Mouse (Mus musculus): ENCODE results near the gene Paxbp1. TPM values are rescaled to one million over a fixed set of nuclear protein-coding genes. Genes with fewer than 3 reads are reported as not detected.
A peak's percentile ranks its signal among the peaks of the same experiment; 100 is the strongest.

The Paxbp1 gene
- polyA plus RNA-seq, 1 experiment from 2014 or later = 79.2 TPM

DNA sequence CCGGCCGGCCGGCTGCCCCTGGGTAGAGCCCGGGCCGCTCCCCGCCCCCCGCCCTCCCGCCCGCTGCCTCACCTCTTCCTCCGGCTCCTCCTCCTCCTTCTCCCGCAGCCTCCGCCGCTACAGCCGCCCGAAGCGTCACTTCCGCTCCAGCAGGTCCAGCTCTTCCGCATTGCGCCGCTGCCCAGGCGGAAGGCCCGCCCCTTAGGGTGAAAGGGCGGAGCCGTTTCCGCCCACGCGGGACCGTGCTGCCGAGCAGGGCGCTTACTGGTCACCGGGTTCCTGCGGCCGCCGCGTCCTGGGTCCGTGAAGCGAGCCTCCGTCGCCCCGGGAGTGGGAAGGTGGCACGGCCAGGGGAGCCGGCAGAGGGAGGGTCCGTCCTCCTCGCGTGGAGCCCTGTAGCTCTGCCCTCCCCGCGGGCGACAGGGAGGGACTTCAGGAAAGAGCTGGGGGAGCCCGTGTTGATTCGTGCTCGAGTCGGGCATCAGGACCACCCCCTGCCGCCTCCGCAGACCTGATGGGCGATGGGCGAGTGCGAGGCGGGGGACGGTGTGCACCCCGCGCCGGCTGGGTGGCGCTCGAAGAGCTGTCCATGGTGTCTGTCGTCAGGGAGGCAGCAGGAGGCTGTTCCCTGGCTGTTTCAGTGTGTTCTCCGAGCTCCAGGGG lies 33.2 kb downstream of the Paxbp1 start, which contains the start of gene Synj1:
Synj1 (minus strand) TSS at position 288 of the 663 bp plus-strand sequence.
- under 1% methylated on average over 66 of the region's 66 CpGs for WGBS
- peaks cover 15% of the 10 kb centered on the region for H3K4me1 ChIP-seq
- H3K27ac ChIP-seq (replicated peaks) = peak within 1 kb of the TSS; percentile 89
- H3K27me3 ChIP-seq (replicated peaks; ENCODE audit: low read depth, poor library complexity, severe bottlenecking) = no peaks in the 10 kb centered on the region
- no peaks in the 10 kb centered on the region for H3K9me3 ChIP-seq
- peaks cover 31% of the 10 kb centered on the region for H3K36me3 ChIP-seq (replicated peaks)
- peak within 1 kb of the TSS; percentile 96 for H3K4me3 ChIP-seq
- peak; percentile 94 for DNase-seq (ENCODE audit: low spot score)

GRCm38 (mm10) chr16:91010581-91011020 lies 33.7 kb downstream of the Paxbp1 start:
- Histone ChIP-seq H3K4me1 (peaks cover 15% of the 10 kb centered on the region), H3K36me3 (replicated peaks) (peaks cover 25% of the 10 kb centered on the region), H3K4me3 (peak overlapping the region; percentile 96), H3K27ac (replicated peaks) (peak overlapping the region; percentile 89), H3K27me3 (replicated peaks; ENCODE audit: low read depth, poor library complexity, severe bottlenecking) (no peaks in the 10 kb centered on the region), H3K9me3 (no peaks in the 10 kb centered on the region)
- under 1% methylated on average over 40 of the region's 42 CpGs for WGBS
- no peak for DNase-seq (ENCODE audit: low spot score)

- peaks cover 19% of the 10 kb centered on the region for H3K36me3 ChIP-seq (replicated peaks)
Measured at GRCm38 (mm10) chr16:91009942-91010529, 34.3 kb downstream of the Paxbp1 start.

DNA sequence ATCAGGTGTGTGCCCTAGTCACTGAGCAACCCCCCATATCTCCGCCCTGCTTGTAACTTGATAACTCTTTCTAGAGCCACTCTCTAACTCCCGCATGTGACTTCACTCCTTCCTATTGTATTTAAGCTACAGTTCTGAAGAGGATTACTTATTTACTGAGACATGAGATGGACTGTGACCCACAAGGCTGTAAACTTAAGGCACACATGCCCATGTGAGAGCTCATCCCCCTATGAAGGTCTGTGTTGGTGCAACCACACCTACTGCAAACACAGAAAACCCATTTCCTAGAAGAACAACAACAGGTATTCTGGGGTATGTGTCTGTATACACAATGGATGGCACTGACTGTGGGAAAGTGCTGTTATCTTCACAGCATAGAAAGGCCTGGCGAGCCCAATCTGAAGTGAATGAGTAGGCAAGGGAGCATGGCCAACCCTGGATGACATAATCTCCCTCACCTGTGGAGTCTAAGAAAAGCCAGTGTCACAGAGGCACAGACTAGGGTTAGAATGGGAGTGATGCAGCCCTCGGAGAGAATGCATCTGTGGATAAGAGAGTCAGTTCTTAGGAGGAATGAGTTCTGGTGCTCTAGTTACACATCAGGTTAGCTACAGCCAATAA lies 39.3 kb downstream of the Paxbp1 start:
- DNase-seq (ENCODE audit: low spot score) = no peak

More at GRCm38 (mm10) chr16:91009942-91010529, 34.3 kb downstream of the Paxbp1 start:
- peaks cover 15% of the 10 kb centered on the region for H3K4me1 ChIP-seq
- H3K4me3 ChIP-seq = peak overlapping the region; percentile 96
- WGBS = 1% methylated on average over 19 of the region's 19 CpGs
- H3K9me3 ChIP-seq = no peaks in the 10 kb centered on the region
- DNase-seq (ENCODE audit: low spot score) = no peak
- H3K27ac ChIP-seq (replicated peaks) = peak overlapping the region; percentile 89
- no peaks in the 10 kb centered on the region for H3K27me3 ChIP-seq (replicated peaks; ENCODE audit: low read depth, poor library complexity, severe bottlenecking)

GRCm38 (mm10) chr16:91001098-91001497 lies 43.2 kb downstream of the Paxbp1 start:
- 88% methylated on average over 2 of the region's 2 CpGs for WGBS
- H3K27me3 ChIP-seq (replicated peaks; ENCODE audit: low read depth, poor library complexity, severe bottlenecking) = no peaks in the 10 kb centered on the region
- H3K4me3 ChIP-seq = no peak overlapping the region

More for the DNA sequence above, 39.3 kb downstream of the Paxbp1 start:
- Histone ChIP-seq H3K4me1 (peaks cover 6% of the 10 kb centered on the region), H3K4me3 (no peak overlapping the region), H3K27ac (replicated peaks) (no peak overlapping the region), H3K36me3 (replicated peaks) (0 out of 2 replicates have a peak, but pooled peaks cover 5% of the 10 kb centered on the region), H3K27me3 (replicated peaks; ENCODE audit: low read depth, poor library complexity, severe bottlenecking) (no peaks in the 10 kb centered on the region), H3K9me3 (no peaks in the 10 kb centered on the region)
- 86% methylated on average over 4 of the region's 4 CpGs for WGBS

GRCm38 (mm10) chr16:90999827-91000226 lies 44.5 kb downstream of the Paxbp1 start:
- no peak for DNase-seq (ENCODE audit: low spot score)
- Histone ChIP-seq H3K4me3 (no peak overlapping the region), H3K36me3 (replicated peaks) (0 out of 2 replicates have a peak, but pooled peaks cover 5% of the 10 kb centered on the region), H3K9me3 (no peaks in the 10 kb centered on the region), H3K27me3 (replicated peaks; ENCODE audit: low read depth, poor library complexity, severe bottlenecking) (no peaks in the 10 kb centered on the region), H3K27ac (replicated peaks) (no peak overlapping the region), H3K4me1 (peaks cover 5% of the 10 kb centered on the region; the same call in 1 of the 2 replicates)
- WGBS = 80% methylated on average over 4 of the region's 4 CpGs

More at GRCm38 (mm10) chr16:91001098-91001497, 43.2 kb downstream of the Paxbp1 start:
- Histone ChIP-seq H3K4me1 (no peaks in the 10 kb centered on the region), H3K36me3 (replicated peaks) (0 out of 2 replicates have a peak, but pooled peaks cover 5% of the 10 kb centered on the region), H3K27ac (replicated peaks) (no peak overlapping the region), H3K9me3 (no peaks in the 10 kb centered on the region)
- no peak for DNase-seq (ENCODE audit: low spot score)

- Histone ChIP-seq H3K36me3 (replicated peaks) (no peaks in the 10 kb centered on the region), H3K27me3 (replicated peaks; ENCODE audit: low read depth, poor library complexity, severe bottlenecking) (no peaks in the 10 kb centered on the region), H3K4me3 (no peak overlapping the region), H3K27ac (replicated peaks) (no peak overlapping the region), H3K9me3 (no peaks in the 10 kb centered on the region), H3K4me1 (peaks cover 5% of the 10 kb centered on the region; the same call in 1 of the 2 replicates)
- 92% methylated on average over 3 of the region's 3 CpGs for WGBS
- no peak for DNase-seq (ENCODE audit: low spot score)
Measured at GRCm38 (mm10) chr16:90997822-90998221, 46.5 kb downstream of the Paxbp1 start.

DNA sequence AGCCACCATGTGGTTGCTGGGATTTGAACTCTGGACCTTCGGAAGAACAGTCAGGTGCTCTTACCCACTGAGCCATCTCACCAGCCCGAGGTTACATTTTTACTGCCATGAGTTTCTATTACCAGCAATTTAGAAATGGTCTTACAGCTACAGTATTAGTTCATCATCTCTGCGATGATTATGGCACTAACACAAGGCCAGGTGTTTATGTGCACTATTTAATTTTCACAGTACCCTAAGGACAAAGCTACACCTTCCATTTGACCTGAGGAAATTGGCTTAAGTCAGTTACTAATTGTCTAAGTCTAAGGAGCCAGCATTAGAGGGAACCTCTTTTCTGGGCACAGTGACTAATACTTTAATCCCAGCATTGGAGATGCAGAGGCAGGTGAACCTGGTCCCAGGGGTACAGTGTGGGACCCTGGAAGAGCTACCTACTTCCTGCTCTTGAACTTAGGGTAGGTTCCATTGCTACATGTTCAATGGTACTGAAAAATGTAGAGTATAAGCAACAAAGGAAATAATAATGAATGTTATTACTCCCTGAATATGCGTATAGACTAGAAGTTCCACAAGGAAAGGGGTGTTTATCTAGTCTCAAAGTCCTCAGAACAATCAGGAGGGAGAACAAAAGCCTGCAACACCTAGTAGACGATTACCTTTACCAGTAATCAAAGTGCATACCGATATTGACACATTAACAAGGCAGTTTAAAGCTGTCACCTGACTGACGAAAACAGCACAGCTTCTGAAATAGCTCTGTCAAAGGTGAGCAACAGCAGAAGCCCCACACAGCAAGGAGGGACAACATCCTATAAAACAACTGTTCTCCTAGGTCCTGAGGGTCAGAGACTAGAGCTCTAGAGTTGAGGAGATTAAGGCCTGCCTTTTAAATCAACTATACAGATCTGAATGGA lies 47.8 kb downstream of the Paxbp1 start:
- no peak overlapping the region for H3K27ac ChIP-seq (replicated peaks)
- no peaks in the 10 kb centered on the region for H3K9me3 ChIP-seq
- 86% methylated on average over 7 of the region's 7 CpGs for WGBS
- no peak for DNase-seq (ENCODE audit: low spot score)
- no peak overlapping the region for H3K4me3 ChIP-seq
- no peaks in the 10 kb centered on the region for H3K36me3 ChIP-seq (replicated peaks)
- no peaks in the 10 kb centered on the region for H3K27me3 ChIP-seq (replicated peaks; ENCODE audit: low read depth, poor library complexity, severe bottlenecking)
- peaks cover 5% of the 10 kb centered on the region; the same call in 1 of the 2 replicates for H3K4me1 ChIP-seq

GRCm38 (mm10) chr16:90995498-90995897 lies 48.8 kb downstream of the Paxbp1 start:
- Histone ChIP-seq H3K36me3 (replicated peaks) (peaks cover 6% of the 10 kb centered on the region; the same call in 1 of the 2 replicates), H3K27me3 (replicated peaks; ENCODE audit: low read depth, poor library complexity, severe bottlenecking) (no peaks in the 10 kb centered on the region), H3K4me3 (no peak overlapping the region), H3K4me1 (peaks cover 5% of the 10 kb centered on the region; the same call in 1 of the 2 replicates), H3K9me3 (no peaks in the 10 kb centered on the region), H3K27ac (replicated peaks) (no peak overlapping the region)
- 78% methylated on average over 5 of the region's 5 CpGs for WGBS
- DNase-seq (ENCODE audit: low spot score) = no peak

DNA sequence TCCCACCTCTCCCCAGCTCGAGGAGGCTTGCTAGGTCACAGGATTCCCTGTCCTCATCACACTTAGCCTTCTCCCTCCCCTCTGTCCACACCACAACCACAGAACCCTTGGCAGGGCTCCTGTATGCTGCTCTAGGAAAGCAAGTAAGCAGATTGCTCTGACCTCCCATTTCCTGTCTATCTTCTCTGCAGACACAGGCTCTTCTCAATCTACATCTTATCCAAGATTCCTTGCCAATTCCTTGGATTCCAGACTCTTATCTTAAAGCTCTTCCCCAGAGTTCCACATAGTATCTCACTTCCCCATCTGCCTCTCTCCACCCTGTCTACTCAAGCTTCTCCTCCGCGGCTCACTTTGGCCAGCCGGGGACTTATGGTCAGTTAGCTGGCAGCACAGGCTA lies 49.3 kb downstream of the Paxbp1 start:
- Histone ChIP-seq H3K9me3 (no peaks in the 10 kb centered on the region), H3K27me3 (replicated peaks; ENCODE audit: low read depth, poor library complexity, severe bottlenecking) (no peaks in the 10 kb centered on the region), H3K4me1 (peaks cover 5% of the 10 kb centered on the region; the same call in 1 of the 2 replicates), H3K36me3 (replicated peaks) (peaks cover 9% of the 10 kb centered on the region; the same call in 1 of the 2 replicates), H3K27ac (replicated peaks) (no peak overlapping the region), H3K4me3 (no peak overlapping the region)
- DNase-seq (ENCODE audit: low spot score) = no peak
- 73% methylated on average over 4 of the region's 4 CpGs for WGBS

GRCm38 (mm10) chr16:90989162-90989561 lies 55.2 kb downstream of the Paxbp1 start:
- Histone ChIP-seq H3K27me3 (replicated peaks; ENCODE audit: low read depth, poor library complexity, severe bottlenecking) (no peaks in the 10 kb centered on the region), H3K9me3 (no peaks in the 10 kb centered on the region), H3K4me1 (no peaks in the 10 kb centered on the region), H3K4me3 (no peak overlapping the region), H3K27ac (replicated peaks) (no peak overlapping the region), H3K36me3 (replicated peaks) (peaks cover 9% of the 10 kb centered on the region; the same call in 1 of the 2 replicates)
- DNase-seq (ENCODE audit: low spot score) = no peak
- 94% methylated on average over 8 of the region's 8 CpGs for WGBS

All from embryonic facial prominence, embryonic 10.5 days (tissue).